Mouse (Mus musculus) frontal cortex, adult (tissue): ENCODE measurements around the gene Focad.

ENCODE experiments used
- ATAC-seq: cut with Nextera tagmentation; 2 replicates; pipeline ENCODE4 v1.9.2; 2017; ENCODE audit warnings: mild to moderate bottlenecking, moderate library complexity, mixed read lengths; ENCODE audit not compliant: low TSS enrichment

The Focad gene

DNA sequence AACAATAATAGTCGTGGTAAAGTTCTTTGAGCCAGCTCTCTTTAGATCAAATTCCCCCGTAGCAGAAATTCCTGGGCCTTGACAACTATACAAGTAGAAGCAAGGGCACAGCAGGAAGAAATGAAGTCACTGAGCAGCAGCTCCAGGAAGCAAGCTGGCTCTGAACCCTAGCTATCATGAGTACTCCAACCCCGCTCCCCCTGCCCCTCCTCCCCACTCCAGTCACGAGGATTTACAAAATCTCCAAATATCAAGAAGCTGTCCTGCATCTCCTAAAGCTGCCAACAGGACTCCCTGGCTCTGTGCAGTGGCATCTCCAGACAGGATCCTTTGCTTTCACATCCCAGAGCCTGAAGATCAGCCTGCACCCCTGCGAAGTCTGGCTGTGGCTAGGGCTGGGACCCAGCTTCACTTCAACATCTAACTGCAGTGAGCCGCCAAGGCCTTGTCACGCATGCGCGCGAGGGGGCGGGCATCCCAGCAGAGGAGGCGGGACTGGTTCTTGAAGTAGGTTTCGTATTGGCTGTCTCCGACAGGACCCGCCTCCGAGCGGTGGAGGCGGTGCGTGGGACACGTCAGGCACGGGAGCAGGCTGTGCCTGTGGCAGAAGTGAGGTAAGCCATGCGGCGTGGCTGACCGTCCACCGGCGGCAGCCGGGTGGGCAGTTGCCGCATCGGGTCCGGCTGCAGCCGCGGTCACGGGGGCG is at the start of gene Focad:
Gene Focad, plus strand, starts transcription at position 568 of the 706 bp plus-strand sequence.
- peak; percentile 99 for ATAC-seq

DNA sequence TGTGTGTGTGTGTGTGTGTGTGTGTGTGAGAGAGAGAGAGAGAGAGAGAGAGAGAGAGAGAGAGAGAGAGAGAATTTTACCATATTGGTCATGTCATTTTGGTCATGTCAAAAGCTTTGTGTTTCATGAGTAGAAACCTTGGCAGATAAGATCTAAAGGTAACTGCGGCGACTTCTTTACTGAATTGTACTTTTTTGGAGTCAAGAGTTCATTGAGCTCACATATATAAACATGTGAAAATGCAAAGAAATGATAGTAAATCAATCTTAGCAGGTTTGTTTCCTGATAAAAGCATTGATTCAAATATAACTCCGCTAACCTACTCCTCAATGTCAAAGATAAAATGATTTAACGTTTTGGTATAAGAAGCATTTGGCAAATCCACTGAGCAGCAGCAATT is 49.3 kb upstream of the Focad start:
- ATAC-seq: no peak

DNA sequence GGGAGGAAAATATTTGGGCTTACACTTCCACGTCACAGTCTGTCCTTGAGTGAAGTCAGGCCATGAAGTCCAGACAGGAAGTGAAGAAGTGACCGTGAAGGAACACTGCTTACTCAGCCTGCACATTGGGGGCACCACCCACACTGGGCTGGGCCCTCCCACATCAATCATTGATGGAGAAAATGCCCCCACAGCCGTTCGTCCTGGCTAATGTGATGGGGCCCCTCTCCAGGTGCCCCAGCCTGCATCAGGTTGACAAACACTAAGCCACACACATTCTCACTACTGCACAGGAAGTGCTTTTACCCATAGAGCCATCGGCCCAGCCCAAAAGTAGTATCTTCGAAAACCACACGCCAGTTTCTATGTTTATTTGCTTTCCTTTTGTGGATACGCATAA is 48.1 kb upstream of the Focad start:
- ATAC-seq: no peak

DNA sequence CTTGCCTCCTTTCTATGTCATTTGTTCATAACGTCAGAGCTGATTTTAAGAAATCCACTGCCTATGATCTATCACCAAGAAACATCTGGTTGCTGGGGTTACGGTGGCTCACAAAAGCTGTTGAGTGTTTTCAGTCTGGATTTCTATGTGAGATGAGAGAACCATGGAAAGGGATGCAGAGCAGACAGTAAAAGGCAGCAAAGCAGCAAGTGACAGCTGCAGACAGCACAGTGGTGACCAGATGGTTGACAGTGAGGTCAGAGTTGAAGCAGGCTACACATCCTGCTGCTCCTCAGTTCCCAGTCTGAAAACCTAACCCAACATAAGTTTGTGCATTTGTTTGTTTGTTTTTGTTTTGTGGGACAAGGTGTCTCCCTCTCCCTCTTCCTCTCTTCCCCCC is 19.0 kb upstream of the Focad start:
- no peak for ATAC-seq

DNA sequence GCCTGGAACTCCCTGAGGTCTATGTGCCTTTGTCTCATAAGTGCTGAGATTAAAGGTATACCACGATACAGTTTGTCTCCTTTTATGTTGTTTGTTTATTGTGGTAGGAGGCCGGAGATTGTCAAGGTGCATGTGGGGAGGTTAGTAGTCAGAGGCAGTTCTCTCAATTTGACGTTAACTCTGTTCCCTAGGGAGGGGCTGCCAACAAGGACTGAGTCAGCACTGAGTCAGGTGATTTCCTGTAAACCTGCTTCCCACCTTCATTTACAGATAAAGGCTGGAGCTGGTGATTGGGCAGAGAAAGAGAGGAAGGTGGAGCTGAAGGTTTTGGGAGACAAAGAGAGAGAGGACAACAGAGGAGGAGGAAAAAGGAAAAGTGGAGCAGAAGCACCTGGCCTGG is 15.4 kb upstream of the Focad start:
- no peak for ATAC-seq

DNA sequence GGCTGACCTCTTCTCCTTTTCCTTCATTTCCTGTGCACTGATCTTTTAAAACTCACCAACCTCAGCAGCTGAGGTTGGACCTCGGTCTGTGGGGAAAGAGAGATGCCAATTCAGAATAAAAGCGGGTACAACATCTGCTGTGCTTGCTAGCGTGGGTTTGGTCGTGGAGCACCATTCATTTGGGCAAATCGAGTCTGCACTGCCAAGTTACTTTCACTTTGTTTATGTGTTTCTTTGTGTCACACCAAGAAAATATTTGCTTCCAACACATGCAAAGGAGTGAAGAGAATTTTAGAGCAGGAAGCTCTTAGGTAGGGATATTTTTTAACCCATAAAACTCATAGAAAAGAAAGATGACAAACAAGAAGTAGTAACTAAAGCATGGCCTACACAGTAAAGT is 13.0 kb upstream of the Focad start:
- no peak for ATAC-seq

DNA sequence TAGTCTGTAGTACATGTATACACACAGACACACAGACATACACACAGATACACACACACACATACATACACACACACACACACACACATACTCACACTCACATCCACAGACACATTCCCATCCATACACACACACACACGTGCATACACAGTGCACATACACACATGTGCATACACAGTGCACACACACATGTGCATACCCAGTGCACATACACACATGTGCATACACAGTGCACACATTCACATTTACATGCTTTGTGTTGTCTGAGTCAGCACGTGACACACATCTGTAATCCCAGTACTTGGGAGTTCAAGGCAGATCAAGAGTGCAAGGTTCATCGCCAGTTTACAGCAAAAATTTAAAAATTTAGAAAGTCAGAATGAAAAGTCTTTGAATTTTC is 12.5 kb upstream of the Focad start:
- no peak for ATAC-seq

DNA sequence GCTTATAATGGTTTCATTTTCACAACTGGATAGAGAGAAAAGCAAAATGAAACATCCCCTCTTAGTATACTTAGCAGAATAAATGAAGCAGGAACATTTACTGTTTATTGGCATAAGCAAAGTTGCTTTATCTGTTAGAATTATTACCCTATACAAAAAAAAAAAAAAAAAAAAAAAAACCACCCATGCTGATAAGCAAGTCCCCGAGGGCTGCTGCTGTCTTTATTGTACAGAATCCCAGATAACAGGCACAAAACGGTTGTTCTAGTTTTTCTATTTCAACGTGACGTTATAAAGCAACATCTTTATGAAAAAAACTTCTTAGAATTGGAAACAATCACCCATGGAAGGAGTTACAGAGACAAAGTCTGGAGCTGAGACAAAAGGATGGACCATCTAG is 12.0 kb upstream of the Focad start:
- ATAC-seq: no peak

DNA sequence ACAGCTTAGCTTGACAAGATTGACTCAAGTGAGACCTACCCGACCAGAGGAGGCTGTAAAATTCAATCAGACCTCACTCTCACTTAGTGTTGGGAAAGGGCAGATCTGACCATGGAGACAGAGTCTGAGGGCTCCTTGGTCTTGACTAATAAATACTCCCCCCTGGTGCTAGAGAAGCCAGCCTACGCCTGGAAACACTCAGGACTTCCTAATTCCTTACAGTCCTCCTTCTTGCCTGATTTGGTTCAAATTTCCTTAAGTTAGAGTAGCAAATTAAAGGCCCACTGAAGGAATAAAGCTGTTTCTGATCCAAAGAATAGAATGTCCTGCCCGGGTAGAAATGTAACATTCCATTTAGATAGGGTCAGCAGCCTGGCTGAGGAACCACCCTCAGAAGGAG is 10.6 kb upstream of the Focad start:
- no peak for ATAC-seq

DNA sequence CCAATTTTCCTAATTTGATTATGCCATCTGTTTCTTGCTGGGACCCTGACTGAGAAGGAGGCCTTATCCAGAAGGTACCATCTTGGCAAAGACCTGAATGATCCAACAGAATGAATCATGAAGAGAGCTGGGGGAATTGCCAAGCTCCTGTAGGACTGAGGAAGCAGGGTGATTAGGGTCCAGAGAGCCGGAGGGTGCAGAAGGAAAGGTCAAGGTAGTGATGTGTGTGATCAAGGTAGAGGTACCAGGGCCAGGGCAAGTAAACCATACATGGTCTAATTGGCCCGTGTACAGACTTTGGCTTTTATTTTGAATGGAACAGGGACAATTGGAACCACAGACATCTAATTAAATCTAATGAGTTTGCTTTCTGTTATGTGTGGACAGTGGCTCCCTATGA is 4.1 kb upstream of the Focad start:
- ATAC-seq: no peak

DNA sequence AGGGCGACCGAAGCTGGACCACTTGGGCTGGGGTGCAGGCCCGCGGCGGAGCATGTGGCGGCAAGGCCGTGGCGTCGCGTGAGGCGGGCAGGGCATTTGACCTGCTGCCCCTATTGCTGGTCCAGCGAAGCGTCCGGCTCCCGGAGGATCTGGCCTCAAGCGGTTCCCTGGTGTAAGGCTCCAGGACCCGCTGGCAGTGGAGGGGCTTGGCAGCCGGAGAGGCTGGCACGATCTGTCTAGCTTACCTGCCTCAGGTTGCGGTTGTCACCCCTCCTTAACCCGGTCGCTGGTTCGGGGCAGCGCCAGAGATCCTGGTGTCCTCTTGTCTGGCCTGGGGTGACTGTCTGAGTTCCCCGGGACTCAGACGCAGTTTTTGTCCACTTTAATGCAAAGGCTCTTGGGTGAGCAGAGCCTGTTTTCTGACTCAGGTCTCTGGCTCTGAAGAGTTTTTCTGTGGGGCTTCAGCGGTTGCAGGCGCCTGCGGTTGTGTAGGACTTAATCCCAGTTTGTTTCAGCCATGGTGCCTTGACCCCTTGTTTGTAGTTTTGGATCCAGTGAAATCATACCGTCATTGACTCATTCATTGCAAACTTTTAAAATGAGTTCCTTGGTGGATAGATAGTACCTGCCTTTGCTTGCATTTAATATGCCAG is 465 bp downstream of the Focad start:
- peak; percentile 10; the same call in 1 of the 2 replicates for ATAC-seq

DNA sequence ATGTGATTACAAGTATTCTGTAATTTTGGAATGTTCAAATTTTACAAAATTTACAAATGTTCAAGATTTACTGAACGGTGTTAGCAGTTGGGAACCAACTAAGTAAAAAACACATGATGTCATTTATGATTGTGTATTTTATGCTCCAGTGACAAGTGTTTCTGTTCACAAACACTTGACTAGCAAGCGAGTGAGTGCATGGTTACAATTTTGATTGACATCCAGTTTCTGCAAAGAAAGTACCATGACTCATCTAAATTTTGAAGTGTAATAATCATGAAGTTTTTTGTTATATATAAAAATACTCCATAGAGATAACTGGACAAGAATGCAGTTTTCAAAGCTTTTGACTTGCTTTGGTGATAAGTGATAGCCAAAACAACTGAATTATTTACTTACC is 1.3 kb downstream of the Focad start:
- ATAC-seq: no peak

DNA sequence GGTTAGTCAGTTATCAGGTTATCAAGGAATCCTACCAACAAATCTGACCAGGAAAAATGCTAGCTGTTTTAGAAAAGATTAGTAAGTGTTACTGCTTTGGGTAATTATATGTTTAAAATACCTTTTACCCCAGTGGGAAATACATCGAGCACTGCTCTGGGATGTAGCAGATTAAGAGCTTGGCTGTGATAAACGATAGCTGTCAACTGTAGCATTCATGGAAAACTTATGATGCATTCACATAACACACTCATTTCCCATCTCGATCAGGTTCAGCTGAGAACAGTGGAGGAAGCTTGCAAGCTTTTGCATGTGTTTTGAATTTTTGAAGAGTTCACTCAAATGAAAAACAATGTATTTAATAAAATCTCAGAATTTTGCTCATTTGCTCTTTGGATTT is 14.2 kb downstream of the Focad start:
- ATAC-seq: no peak

DNA sequence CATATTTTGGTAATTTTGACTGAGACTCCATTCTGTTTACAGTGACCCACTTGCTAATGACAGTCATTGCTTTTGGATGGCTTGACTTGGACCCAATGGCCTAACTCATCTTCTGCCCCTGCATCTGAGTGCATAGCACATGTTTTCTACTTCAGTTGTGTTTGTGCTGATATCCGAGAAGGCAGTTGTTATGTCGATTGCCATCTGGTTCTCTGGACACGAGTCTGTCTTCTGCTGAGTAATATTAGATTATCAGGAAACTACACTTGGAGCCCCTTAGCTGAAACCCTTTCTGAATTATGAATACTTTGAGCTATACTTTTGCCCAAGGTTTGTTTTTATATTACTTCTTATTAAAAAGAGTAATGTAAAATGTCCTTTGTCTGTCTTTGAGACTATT is 22.9 kb downstream of the Focad start:
- no peak for ATAC-seq

DNA sequence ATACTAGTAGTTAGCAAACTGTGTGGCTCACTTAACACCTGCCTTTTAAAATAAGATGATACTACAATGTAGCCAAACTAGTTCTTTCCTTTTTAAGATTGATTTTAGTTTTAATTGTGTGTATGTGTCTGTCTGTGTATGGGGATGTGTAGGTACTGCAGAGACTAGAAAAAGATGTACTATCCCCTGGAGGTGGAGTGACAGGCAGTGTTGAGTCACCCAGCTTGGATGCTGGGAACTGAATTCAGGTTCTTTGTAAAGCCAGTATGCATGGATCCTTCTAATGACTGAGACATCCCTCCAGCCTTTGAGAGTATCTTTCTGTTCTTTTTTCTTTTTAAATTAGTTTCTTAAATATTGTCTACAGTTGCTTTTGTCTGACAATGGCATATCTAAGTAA is 23.5 kb downstream of the Focad start:
- ATAC-seq: peak; percentile 50; the same call in 1 of the 2 replicates

DNA sequence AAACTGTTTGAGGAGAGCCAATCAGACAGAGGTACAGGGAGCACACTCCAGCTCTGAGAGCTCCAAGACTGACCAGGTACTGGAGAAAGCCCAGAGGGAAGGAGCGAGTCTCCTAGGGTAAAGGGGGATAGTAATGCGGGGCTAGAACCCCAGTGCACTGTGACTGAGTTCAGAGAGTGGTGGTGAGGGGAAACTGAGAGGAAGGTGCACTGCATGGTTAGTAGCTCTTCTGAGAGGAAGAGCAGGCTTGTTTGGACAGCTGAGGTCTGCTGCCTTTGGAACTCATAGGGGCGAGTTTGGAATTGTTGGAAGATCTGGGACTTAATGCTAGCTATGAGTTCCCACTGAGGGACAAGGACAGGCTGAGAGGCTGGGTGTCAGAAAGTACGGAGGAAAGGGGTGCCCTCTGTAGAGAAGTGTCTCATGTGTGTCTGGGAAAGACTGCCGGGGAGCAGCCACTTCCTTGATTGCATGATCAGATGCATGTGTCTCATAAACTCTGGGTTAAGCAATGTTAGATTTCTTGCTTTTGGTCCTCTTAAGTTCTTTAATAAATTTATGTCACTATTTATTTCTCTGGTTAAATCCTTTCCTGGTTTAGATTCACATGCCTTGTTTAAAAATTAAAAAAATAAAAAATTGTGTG is 24.4 kb downstream of the Focad start:
- ATAC-seq: no peak

DNA sequence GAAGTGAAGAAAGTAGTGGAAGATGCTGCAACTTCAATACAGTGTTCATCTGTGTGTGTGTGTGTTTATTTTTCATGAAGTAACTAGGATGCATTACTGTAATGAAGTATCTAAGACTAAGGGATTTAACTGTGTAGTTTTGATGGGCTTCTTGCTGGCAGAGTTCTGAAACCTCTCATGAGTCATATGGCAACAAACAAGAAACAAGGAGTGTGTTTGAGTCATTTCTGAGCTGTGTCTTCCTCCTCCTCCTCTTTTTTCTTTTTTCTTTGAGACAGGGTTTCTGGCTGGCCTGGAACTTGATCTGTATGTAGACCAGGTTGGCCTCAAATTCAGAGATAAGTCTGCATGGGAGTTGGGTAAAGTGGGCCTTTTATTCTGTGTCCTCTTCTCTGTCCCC is 25.7 kb downstream of the Focad start:
- peak; percentile 46 for ATAC-seq

DNA sequence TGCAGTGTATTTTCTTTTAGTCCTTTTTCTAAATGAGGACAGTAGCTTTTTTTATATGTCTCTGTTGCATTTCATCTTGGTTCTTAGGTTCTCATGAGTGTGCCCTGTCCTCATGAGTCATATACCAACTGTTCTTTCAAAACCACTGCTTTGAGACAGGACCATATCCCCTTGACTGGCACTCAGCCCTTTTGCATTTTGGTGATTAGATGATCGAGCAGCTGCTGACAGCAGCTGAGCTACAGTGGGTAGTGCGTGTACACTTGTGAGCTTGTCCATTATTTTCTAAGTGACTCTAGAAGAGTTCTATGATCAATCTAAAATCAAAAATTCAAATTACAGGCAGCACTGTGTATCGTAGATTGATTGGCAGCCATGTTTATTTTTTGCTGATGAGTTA is 28.0 kb downstream of the Focad start:
- ATAC-seq: peak; percentile 29; the same call in 1 of the 2 replicates

DNA sequence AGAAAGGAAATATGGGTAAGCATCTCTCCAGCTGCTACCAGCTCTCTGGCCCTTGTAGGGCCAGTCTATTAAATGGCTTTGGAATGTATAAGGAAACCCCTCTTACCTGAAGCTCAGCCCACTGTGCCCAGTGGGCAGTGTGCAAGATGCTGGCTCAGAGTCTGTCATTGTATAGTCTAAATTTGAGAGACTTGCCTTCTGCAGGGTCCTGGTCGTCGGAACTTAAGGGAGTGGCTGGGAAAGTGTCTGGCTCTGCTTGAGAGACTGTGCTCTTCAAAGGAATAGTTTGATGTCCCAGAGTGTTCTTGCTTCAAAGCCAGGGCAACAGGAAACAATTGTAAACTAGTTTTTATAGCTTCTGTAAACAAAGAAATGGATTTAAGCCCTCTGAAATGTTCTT is 41.5 kb downstream of the Focad start:
- no peak; the same call in 1 of the 2 replicates for ATAC-seq

DNA sequence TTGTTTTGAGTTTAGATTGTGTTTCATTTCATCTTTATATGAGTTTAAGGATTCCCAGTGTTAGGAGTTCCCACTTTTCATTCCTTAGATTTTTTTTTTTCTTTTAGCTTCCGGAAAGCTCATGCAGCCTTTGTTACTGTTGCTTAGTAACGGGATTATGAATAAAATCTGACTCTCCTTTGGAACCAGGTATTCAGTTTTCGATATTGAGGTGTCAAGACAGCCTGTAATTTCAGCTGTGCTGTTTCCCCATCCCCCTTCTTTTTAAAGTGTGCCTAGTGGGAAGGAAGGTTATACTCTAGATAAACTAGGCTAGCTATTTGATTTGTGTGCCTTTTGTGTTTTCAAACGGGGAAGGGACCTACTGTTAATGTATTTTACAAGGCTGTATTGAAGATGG is 42.1 kb downstream of the Focad start:
- ATAC-seq: no peak

DNA sequence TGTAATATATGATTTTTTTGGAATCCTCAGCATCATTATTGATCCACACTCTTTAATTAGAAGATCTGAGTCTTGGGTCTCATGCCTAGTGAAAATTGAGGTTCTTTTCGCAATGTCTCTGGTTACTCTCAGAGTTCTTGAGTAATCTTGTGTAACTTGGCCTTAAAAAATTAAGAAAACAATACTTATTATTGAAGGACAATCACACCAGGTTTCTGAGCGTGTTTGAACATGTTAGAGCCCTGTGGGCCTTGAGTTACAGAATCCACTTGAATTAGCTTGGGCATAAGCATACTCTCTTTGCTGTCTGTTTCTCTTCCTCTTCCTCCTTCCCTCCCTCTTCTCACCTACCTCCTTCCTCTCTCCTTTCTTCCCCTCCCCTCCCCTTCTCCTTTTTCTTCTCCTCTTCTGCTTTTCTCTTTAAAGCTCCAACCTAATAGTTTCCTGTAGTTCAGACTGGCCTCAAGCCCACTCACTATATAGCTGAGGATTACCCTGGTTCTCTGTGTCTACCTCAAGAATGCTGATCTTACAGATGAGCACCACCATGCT is 44.0 kb downstream of the Focad start:
- ATAC-seq: no peak

DNA sequence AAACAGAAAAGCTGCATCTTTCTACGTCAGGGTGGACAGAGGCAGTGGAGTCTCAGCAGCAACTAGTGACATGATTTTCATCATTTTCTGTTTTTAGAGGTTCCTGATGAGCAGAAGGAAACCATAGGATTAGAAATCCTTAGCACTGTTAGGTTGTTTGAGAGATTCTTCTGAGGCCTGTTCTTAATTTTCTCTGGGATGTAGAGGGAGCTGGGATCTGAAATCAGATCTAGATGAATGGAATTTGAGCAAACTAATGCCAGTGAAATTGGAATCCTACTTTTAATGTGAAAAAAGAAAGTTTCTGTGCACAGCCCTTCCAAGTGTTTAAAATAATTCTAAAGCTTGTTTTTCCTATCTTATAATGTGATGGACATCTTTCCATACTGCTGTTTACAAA is 55.0 kb downstream of the Focad start:
- ATAC-seq: no peak
